Mouse (Mus musculus): ENCODE data around the gene Tmem206.

- TF ChIP-seq CTCF (IDR thresholded peaks at IDR 0.05; ENCODE audit: low read depth) (no peak), EP300 (optimal IDR thresholded peaks at IDR 0.05) (no peak)
Measured at GRCm38 (mm10) chr1:191394126-191394525, 68.4 kb downstream of the Tmem206 start.

Measured in stomach, postnatal 0 days (tissue).